Mouse (Mus musculus) Patski (cell line): ENCODE data around the gene Stat1. TPM values are rescaled to one million over a fixed set of nuclear protein-coding genes. Genes with fewer than 3 reads are reported as not detected.
A peak's percentile ranks its signal among the peaks of the same experiment; 100 is the strongest.

Experiments used
- ATAC-seq: fragments of 100-300 bp; one replicate; pipeline ENCODE4 v1.8.0; 2021
- CTCF ChIA-PET: fragments of 350-600 bp; sonication (Branson Sonifier 250); formaldehyde crosslinking; loops from one replicate; lab custom pipeline; 2022; ENCODE audit warnings: inconsistent platforms; lab: Charles Lee
- POLR2A ChIA-PET: fragments of 350-600 bp; sonication (Branson Sonifier 250); formaldehyde crosslinking; loops from one replicate; lab custom pipeline; 2022; ENCODE audit warnings: antibody characterized with exemption, inconsistent platforms; lab: Charles Lee
- DNase-seq: peaks from one replicate; pipeline ENCODE4 v3.0.0-alpha.2; 2011; ENCODE audit warnings: low read depth, low spot score
- H3K27me3 ChIP-seq: fragments of 371-371 bp; one replicate; pipeline ENCODE4 v1.5.1; 2021
- CTCF ChIP-seq: fragments of 100-300 bp; IDR thresholded peaks from one replicate; pipeline ENCODE4 v1.5.1; 2021
- in situ Hi-C: fragments of 300-500 bp; cut with MboI; formaldehyde crosslinking; loops from 3 replicates; pipeline ENCODE4 v1.11.1; 2018; ENCODE audit warnings: low pct_unique_long_range_greater_than_20kb, mixed read lengths
- polyA plus RNA-seq: library from polyadenylated mRNA; unstranded; gene quantifications from one replicate; pipeline ENCODE4 v1.2.3, GENCODE M21; 2021

Gene Stat1
- polyA plus RNA-seq, 1 experiment from 2014 or later = 27.0 TPM

DNA sequence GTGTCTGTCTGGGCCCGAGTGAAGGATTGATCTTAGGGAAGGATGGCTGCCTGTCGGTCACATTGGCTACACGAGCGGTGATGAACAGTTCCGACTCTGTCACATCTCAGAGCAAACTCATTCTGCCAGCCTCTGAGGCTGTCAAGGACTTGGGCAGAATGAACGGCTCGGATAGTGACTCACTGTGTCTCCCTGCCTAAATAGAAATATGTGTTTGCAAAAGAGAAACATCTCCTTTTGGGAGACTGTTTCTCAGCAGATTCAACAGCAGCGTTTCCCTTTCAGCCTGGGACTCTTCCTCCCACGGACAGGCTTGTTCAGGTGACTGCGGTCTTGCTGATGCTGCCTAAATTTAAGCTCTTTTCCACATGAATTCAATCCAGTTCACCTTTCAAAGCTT, 37.1 kb downstream of the Stat1 start:
- no peak for DNase-seq
- in situ Hi-C loops = loop anchor here (25.0 kb wide), 1 partner anchor 331 kb away; no protein-coding TSS in a partner anchor
- no peaks in the 10 kb centered on the region for H3K27me3 ChIP-seq
- ChIA-PET POLR2A (no interaction called here), CTCF (interaction anchor here (1.1 to 3.2 kb wide), 2 partner anchors 9 to 22 kb away, joined by 3 to 19 read pairs; no protein-coding TSS in a partner anchor)
- ATAC-seq = no peak
- no peak for TF ChIP-seq CTCF

- CTCF ChIA-PET = interaction anchor here (1.9 to 3.2 kb wide), 2 partner anchors 11 to 148 kb away, joined by 4 to 19 read pairs; no protein-coding TSS in a partner anchor
- ATAC-seq = no peak
- POLR2A ChIA-PET = no interaction called here
- no peaks in the 10 kb centered on the region for H3K27me3 ChIP-seq
- DNase-seq = no peak
- no peak for TF ChIP-seq CTCF
- in situ Hi-C loops = loop anchor here (25.0 kb wide), 1 partner anchor 329 kb away; no protein-coding TSS in a partner anchor
Observed at GRCm38 (mm10) chr1:52158040-52158439, 38.8 kb downstream of the Stat1 start.

DNA sequence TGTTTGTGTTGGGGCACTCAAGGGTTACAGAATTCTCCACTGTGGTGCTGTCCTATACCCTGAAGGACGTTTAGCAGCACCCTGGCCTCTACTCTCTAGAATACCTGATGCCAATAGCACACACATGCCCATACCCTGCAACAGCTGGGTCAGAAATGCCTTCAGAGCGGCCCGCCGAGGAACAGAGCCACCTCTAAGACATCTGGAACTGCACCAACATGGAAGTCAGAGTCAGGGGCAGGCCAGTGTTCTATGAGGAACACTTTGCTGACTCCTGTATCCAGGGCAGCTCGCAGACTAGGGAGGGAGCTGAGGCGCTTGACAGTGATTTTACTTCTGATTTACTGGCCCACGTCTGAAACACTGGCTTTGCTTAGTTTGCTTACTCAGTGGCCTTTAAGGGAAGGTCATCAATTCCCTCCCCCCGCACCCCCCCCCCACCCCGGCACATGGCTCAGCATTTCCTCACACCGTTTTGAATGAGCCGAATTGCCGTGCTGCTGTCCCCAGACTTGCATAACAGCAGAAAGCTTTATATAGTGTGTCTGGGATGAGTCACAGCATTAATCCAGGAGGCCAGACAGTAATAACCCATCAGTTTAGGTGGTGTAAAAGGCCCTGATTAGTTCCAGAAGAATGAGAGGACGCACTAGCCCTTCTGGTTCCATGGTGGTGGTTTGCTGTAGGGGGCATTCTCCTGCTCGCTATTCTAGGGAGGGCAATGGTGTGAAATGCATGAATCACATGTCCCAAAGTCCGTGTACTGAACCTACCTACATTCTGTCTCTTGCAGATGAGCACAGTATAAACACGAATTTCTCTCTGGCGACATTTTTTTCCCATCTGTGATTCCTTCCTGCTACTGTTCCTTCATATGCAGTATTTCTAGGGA, 39.5 kb downstream of the Stat1 start:
- DNase-seq (peak; percentile 73), ATAC-seq (peak; percentile 84)
- H3K27me3 ChIP-seq = no peaks in the 10 kb centered on the region
- in situ Hi-C loops = loop anchor here (25.0 kb wide), 1 partner anchor 329 kb away; no protein-coding TSS in a partner anchor
- ChIA-PET POLR2A (no interaction called here), CTCF (interaction anchor here (1.9 to 3.2 kb wide), 2 partner anchors 12 to 148 kb away, joined by 4 to 19 read pairs; no protein-coding TSS in a partner anchor)
- TF ChIP-seq CTCF = no peak

DNA sequence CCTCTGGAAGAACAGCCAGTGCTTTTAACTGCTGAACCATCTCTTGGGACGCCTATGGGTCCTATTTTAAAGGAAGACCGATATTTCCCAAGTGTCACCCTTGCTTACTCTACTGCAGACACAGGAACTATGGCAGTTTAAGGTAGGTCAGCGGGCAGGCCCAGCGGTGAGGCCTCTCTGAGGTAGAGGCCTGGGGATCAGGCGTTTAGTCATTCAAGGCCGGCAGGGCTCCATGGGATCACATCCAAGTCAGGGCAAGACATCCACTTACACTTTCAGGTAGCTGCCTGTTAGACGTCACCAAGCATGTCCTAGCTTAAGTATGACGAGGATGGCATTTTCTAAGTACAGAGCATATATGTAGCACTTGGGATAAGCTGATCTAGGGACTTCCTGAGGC, 41.9 kb downstream of the Stat1 start:
- no peak for DNase-seq
- no peaks in the 10 kb centered on the region for H3K27me3 ChIP-seq

GRCm38 (mm10) chr1:52163707-52164457, 44.6 kb downstream of the Stat1 start:
- no peak for DNase-seq
- TF ChIP-seq CTCF = no peak
- H3K27me3 ChIP-seq = no peaks in the 10 kb centered on the region
- no peak for ATAC-seq
- in situ Hi-C loops = loop anchor here (25.0 kb wide), 1 partner anchor 323 kb away; no protein-coding TSS in a partner anchor
- POLR2A ChIA-PET = interaction anchor here (0.5 to 0.9 kb wide), 2 partner anchors 104 to 137 kb away, joined by 3 to 4 read pairs; no protein-coding TSS in a partner anchor
- CTCF ChIA-PET = interaction anchor here (0.6 to 2.9 kb wide), 3 partner anchors 17 to 453 kb away, joined by 3 to 10 read pairs (median 3); no protein-coding TSS in a partner anchor

More for the DNA sequence above, 41.9 kb downstream of the Stat1 start:
- POLR2A ChIA-PET = no interaction called here
- in situ Hi-C loops = loop anchor here (25.0 kb wide), 1 partner anchor 326 kb away; no protein-coding TSS in a partner anchor
- no peak for ATAC-seq
- no peak for TF ChIP-seq CTCF
- CTCF ChIA-PET = interaction anchor here (2.0 to 2.9 kb wide), 2 partner anchors 10 to 14 kb away, joined by 9 to 10 read pairs; no protein-coding TSS in a partner anchor

GRCm38 (mm10) chr1:52166652-52167220, 47.5 kb downstream of the Stat1 start:
- POLR2A ChIA-PET = no interaction called here
- TF ChIP-seq CTCF = no peak
- H3K27me3 ChIP-seq = no peaks in the 10 kb centered on the region
- no peak for DNase-seq
- ATAC-seq = no peak
- CTCF ChIA-PET = no interaction called here
- in situ Hi-C loops = loop anchor here (25.0 kb wide), 1 partner anchor 321 kb away; no protein-coding TSS in a partner anchor

DNA sequence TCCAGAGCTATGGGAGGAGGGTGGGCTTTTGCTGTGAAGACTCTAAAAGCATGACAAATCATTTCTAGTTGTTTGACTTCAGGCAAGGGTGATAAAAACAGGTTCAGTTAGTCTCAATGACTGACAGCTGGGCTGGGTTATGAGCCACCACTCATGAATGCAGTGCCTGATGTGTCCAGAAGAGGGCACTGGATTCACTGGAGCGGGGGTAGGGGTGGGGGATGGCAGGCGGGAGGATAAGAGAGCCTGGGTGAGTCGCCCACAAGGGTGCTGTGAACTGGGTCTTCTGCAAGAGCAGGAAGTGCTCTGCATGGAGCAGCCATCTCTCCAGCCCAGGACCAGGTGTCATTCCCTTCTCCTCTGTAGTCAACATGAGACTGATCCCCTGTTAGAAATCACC, 50.8 kb downstream of the Stat1 start:
- in situ Hi-C loops = loop anchor here (25.0 kb wide), 1 partner anchor 317 kb away; no protein-coding TSS in a partner anchor
- TF ChIP-seq CTCF = peak; percentile 64
- no peaks in the 10 kb centered on the region for H3K27me3 ChIP-seq
- peak; percentile 33 for ATAC-seq
- ChIA-PET CTCF (no interaction called here), POLR2A (interaction anchor here (0.6 kb wide), 1 partner anchor 8 kb away, joined by 3 read pairs; no protein-coding TSS in a partner anchor)
- DNase-seq = no peak

DNA sequence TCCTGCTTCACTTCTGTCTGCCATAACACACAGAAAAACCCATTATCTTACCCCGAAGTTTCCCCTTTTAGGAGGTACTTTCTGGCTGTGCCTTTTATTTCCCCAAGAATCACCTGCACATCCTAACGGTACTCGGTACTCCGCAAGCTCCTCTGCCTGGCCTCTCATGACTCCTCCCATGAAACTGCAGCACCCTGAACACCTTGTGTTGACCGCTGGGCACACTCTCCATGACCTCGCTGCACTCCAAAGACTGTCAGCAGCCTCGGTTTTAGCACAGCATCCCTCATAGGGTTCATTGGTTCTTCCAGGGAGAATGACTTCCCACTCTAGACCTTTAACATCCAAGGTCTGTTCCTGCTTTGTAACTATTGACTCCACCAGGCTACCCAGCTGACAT, 51.5 kb downstream of the Stat1 start:
- in situ Hi-C loops = loop anchor here (25.0 kb wide), 1 partner anchor 317 kb away; no protein-coding TSS in a partner anchor
- ChIA-PET CTCF (interaction anchor here (1.0 kb wide), 1 partner anchor 8 kb away, joined by 3 read pairs; no protein-coding TSS in a partner anchor), POLR2A (no interaction called here)
- no peak for DNase-seq
- no peak for ATAC-seq
- TF ChIP-seq CTCF = no peak
- H3K27me3 ChIP-seq = no peaks in the 10 kb centered on the region

DNA sequence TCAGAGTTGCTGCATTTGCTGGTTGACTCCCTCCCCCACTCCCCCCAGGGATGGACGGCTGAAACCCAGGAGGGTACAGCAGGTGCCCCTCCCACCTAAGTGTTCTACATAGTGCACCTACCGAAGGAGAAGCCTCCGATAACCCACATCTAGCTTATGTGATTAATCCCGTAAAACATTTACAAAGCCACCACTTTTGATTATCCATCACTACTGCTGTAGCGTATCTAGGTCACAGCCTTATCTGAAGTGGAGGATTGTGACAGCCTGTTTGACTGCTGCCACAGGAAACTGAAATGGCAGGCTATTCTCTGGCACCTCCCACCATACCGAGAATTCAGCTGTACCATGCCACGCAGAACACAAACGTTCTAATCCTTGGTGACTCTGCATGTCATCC, 52.0 kb downstream of the Stat1 start:
- no peaks in the 10 kb centered on the region for H3K27me3 ChIP-seq
- in situ Hi-C loops = loop anchor here (25.0 kb wide), 1 partner anchor 316 kb away; no protein-coding TSS in a partner anchor
- no peak for ATAC-seq
- ChIA-PET POLR2A (interaction anchor here (1.0 kb wide), 1 partner anchor 53 kb away, joined by 4 read pairs; no protein-coding TSS in a partner anchor), CTCF (interaction anchor here (1.0 kb wide), 1 partner anchor 9 kb away, joined by 3 read pairs; no protein-coding TSS in a partner anchor)
- TF ChIP-seq CTCF = no peak
- DNase-seq = no peak
